Mouse (Mus musculus) limb, embryonic 10.5 days (tissue): ENCODE data around the gene Vsig10. TPM values are rescaled to one million over a fixed set of nuclear protein-coding genes. Genes with fewer than 3 reads are reported as not detected.

Experiments
- DNase-seq: peaks from one replicate; pipeline ENCODE4 v3.0.0-alpha.2; 2017; ENCODE audit warnings: low spot score
- H3K27ac ChIP-seq: fragments of 300-500 bp; sonication (generic); 2 replicates; pipeline ENCODE4 v1.5.1; 2016; ENCODE audit warnings: mild to moderate bottlenecking
- H3K27me3 ChIP-seq: fragments of 300-500 bp; sonication (generic); 2 replicates; pipeline ENCODE4 v1.6.1; 2016; ENCODE audit warnings: low read depth, mild to moderate bottlenecking; ENCODE audit not compliant: poor library complexity, severe bottlenecking
- H3K36me3 ChIP-seq: fragments of 300-500 bp; sonication (generic); 2 replicates; pipeline ENCODE4 v1.6.1; 2016; ENCODE audit warnings: mild to moderate bottlenecking, moderate library complexity
- H3K4me1 ChIP-seq: fragments of 300-500 bp; sonication (generic); 2 replicates; pipeline ENCODE4 v1.6.1; 2016
- H3K4me3 ChIP-seq: fragments of 300-500 bp; sonication (generic); 2 replicates; pipeline ENCODE4 v1.5.1; 2016; ENCODE audit warnings: mild to moderate bottlenecking, moderate library complexity
- H3K9me3 ChIP-seq: fragments of 300-500 bp; sonication (generic); replicated peaks from 2 replicates; pipeline ENCODE4 v1.6.1; 2016; ENCODE audit warnings: mild to moderate bottlenecking
- WGBS: fragments of 180-500 bp; shearing (Covaris S2); methylation state at CpG from one replicate; pipeline ENCODE4 v1.1.7; 2016; 5-methylcytosine and 5-hydroxymethylcytosine counted together
- polyA plus RNA-seq: library from polyadenylated mRNA; unstranded; fragments of >200 nt; fragmentation: Nextera tagmentation; extraction: Ambion mirVana; gene quantifications from 2 replicates; pipeline ENCODE4 v1.2.1, GENCODE M21; 2016

The Vsig10 gene
- polyA plus RNA-seq, 1 experiment from 2014 or later = 4.4 TPM

- 84% methylated on average over 7 of the region's 7 CpGs for WGBS
- peaks cover 98% of the 10 kb centered on the region for H3K36me3 ChIP-seq
- H3K4me1 ChIP-seq = no peaks in the 10 kb centered on the region
- H3K27me3 ChIP-seq = no peaks in the 10 kb centered on the region
- DNase-seq = no peak
- H3K4me3 ChIP-seq = no peak overlapping the region
- H3K27ac ChIP-seq = no peak overlapping the region
- no peaks in the 10 kb centered on the region for H3K9me3 ChIP-seq
Measured at GRCm38 (mm10) chr5:117381785-117382184, 62.9 kb downstream of the Vsig10 start.

GRCm38 (mm10) chr5:117383198-117383597 is 64.3 kb downstream of the Vsig10 start:
- Histone ChIP-seq H3K36me3 (peaks cover 92% of the 10 kb centered on the region), H3K4me1 (peaks cover 9% of the 10 kb centered on the region), H3K4me3 (no peak overlapping the region), H3K27me3 (no peaks in the 10 kb centered on the region), H3K9me3 (no peaks in the 10 kb centered on the region), H3K27ac (no peak overlapping the region)
- no peak for DNase-seq
- 90% methylated on average over 12 of the region's 12 CpGs for WGBS

- DNase-seq = peak; percentile 71
- H3K27me3 ChIP-seq = no peaks in the 10 kb centered on the region
- WGBS = 13% methylated on average over 16 of the region's 16 CpGs
- H3K36me3 ChIP-seq = peaks cover 40% of the 10 kb centered on the region
- peaks cover 17% of the 10 kb centered on the region for H3K4me1 ChIP-seq
- peak overlapping the region; percentile 95 for H3K27ac ChIP-seq
- peak overlapping the region; percentile 85 for H3K4me3 ChIP-seq
- peaks cover 5% of the 10 kb centered on the region; the same call in 1 of the 2 replicates for H3K9me3 ChIP-seq
Measured at GRCm38 (mm10) chr5:117388296-117388751, 69.4 kb downstream of the Vsig10 start.

GRCm38 (mm10) chr5:117388877-117389276 is 70.0 kb downstream of the Vsig10 start, which contains the start of gene Rfc5:
Gene Rfc5 (minus strand): TSS chr5:117389047.
- peaks cover 35% of the 10 kb centered on the region for H3K36me3 ChIP-seq
- no peaks in the 10 kb centered on the region for H3K27me3 ChIP-seq
- peak; percentile 98 for DNase-seq
- peaks cover 6% of the 10 kb centered on the region; the same call in 1 of the 2 replicates for H3K9me3 ChIP-seq
- H3K27ac ChIP-seq = peak within 1 kb of the TSS; percentile 95
- H3K4me1 ChIP-seq = peaks cover 17% of the 10 kb centered on the region
- peak within 1 kb of the TSS; percentile 85 for H3K4me3 ChIP-seq
- under 1% methylated on average over 44 of the region's 44 CpGs for WGBS

GRCm38 (mm10) chr5:117390895-117391294 is 72.0 kb downstream of the Vsig10 start:
- no peak for DNase-seq
- peaks cover 6% of the 10 kb centered on the region; the same call in 1 of the 2 replicates for H3K9me3 ChIP-seq
- 94% methylated on average over 1 of the region's 1 CpGs for WGBS
- H3K27me3 ChIP-seq = no peaks in the 10 kb centered on the region
- no peak overlapping the region for H3K27ac ChIP-seq
- H3K36me3 ChIP-seq = peaks cover 15% of the 10 kb centered on the region
- peaks cover 17% of the 10 kb centered on the region for H3K4me1 ChIP-seq
- H3K4me3 ChIP-seq = no peak overlapping the region

GRCm38 (mm10) chr5:117395834-117396233 is 77.0 kb downstream of the Vsig10 start:
- WGBS = 89% methylated on average over 5 of the region's 5 CpGs
- peaks cover 6% of the 10 kb centered on the region; the same call in 1 of the 2 replicates for H3K9me3 ChIP-seq
- no peak for DNase-seq
- no peak overlapping the region for H3K27ac ChIP-seq
- H3K4me1 ChIP-seq = no peaks in the 10 kb centered on the region
- H3K36me3 ChIP-seq = no peaks in the 10 kb centered on the region
- no peak overlapping the region for H3K4me3 ChIP-seq
- no peaks in the 10 kb centered on the region for H3K27me3 ChIP-seq

GRCm38 (mm10) chr5:117396596-117397014 is 77.7 kb downstream of the Vsig10 start:
- no peak for DNase-seq
- no peaks in the 10 kb centered on the region for H3K27me3 ChIP-seq
- no peak overlapping the region for H3K4me3 ChIP-seq
- no peak overlapping the region for H3K27ac ChIP-seq
- H3K36me3 ChIP-seq = no peaks in the 10 kb centered on the region
- H3K4me1 ChIP-seq = no peaks in the 10 kb centered on the region
- H3K9me3 ChIP-seq = peaks cover 6% of the 10 kb centered on the region; the same call in 1 of the 2 replicates
- 85% methylated on average over 6 of the region's 6 CpGs for WGBS

GRCm38 (mm10) chr5:117397371-117397770 is 78.5 kb downstream of the Vsig10 start:
- Histone ChIP-seq H3K27me3 (no peaks in the 10 kb centered on the region), H3K27ac (no peak overlapping the region), H3K9me3 (peaks cover 6% of the 10 kb centered on the region; the same call in 1 of the 2 replicates), H3K4me1 (no peaks in the 10 kb centered on the region), H3K4me3 (no peak overlapping the region), H3K36me3 (no peaks in the 10 kb centered on the region)
- WGBS = 89% methylated on average over 6 of the region's 6 CpGs
- DNase-seq = no peak

GRCm38 (mm10) chr5:117398007-117398550 is 79.2 kb downstream of the Vsig10 start:
- WGBS = 38% methylated on average over 4 of the region's 5 CpGs
- no peak overlapping the region for H3K4me3 ChIP-seq
- no peaks in the 10 kb centered on the region for H3K27me3 ChIP-seq
- no peak overlapping the region for H3K27ac ChIP-seq
- H3K9me3 ChIP-seq = peaks cover 3% of the 10 kb centered on the region; the same call in 1 of the 2 replicates
- H3K36me3 ChIP-seq = no peaks in the 10 kb centered on the region
- H3K4me1 ChIP-seq = no peaks in the 10 kb centered on the region
- DNase-seq = no peak

GRCm38 (mm10) chr5:117399281-117399680 is 80.4 kb downstream of the Vsig10 start:
- no peak overlapping the region for H3K4me3 ChIP-seq
- DNase-seq = no peak
- no peak overlapping the region for H3K27ac ChIP-seq
- WGBS = 78% methylated on average over 9 of the region's 9 CpGs
- H3K27me3 ChIP-seq = no peaks in the 10 kb centered on the region
- H3K9me3 ChIP-seq = no peaks in the 10 kb centered on the region
- H3K4me1 ChIP-seq = no peaks in the 10 kb centered on the region
- no peaks in the 10 kb centered on the region for H3K36me3 ChIP-seq

- H3K27me3 ChIP-seq = no peaks in the 10 kb centered on the region
- 89% methylated on average over 8 of the region's 8 CpGs for WGBS
- no peak overlapping the region for H3K4me3 ChIP-seq
- H3K27ac ChIP-seq = no peak overlapping the region
- no peaks in the 10 kb centered on the region for H3K9me3 ChIP-seq
- no peak for DNase-seq
- H3K36me3 ChIP-seq = no peaks in the 10 kb centered on the region
- H3K4me1 ChIP-seq = no peaks in the 10 kb centered on the region
Measured at GRCm38 (mm10) chr5:117403609-117404008, 84.7 kb downstream of the Vsig10 start.
